Mouse (Mus musculus) brain, embryonic 14.5 days (tissue): ENCODE results near the gene Prdm16. TPM values are rescaled to one million over a fixed set of nuclear protein-coding genes. Genes with fewer than 3 reads are reported as not detected.

Source experiments
- DNase-seq: peaks from one replicate; pipeline ENCODE4 v3.0.0-alpha.2; 2011; ENCODE audit warnings: low read depth
- CTCF ChIP-seq: fragments of 200-500 bp; IDR thresholded peaks from 2 replicates; pipeline ENCODE4 v1.5.1; 2012; ENCODE audit warnings: inconsistent platforms, mild to moderate bottlenecking, moderate library complexity, borderline replicate concordance; ENCODE audit not compliant: insufficient read depth, insufficient read length; ENCODE audit errors: extremely low read depth
- POLR2A ChIP-seq: fragments of 200-500 bp; IDR thresholded peaks from 2 replicates; pipeline ENCODE4 v1.6.1; 2012; ENCODE audit warnings: mild to moderate bottlenecking, inconsistent platforms, borderline replicate concordance; ENCODE audit not compliant: poor library complexity, insufficient read depth, insufficient read length, severe bottlenecking; ENCODE audit errors: extremely low read depth
- polyA plus RNA-seq: library from polyadenylated mRNA; depleted of rRNA; stranded (reverse); fragments of >200 nt; gene quantifications from 2 replicates; pipeline ENCODE4 v1.2.3, GENCODE M21; 2012

Gene Prdm16
- polyA plus RNA-seq, 1 experiment = 10.8 TPM

- peak; percentile 22 for DNase-seq
These were observed 277.9 kb downstream of the Prdm16 start for GRCm38 (mm10) chr4:154358816-154359215.

GRCm38 (mm10) chr4:154358370-154358769 lies 278.3 kb downstream of the Prdm16 start:
- TF ChIP-seq POLR2A (no peak), CTCF (no peak)
- no peak for DNase-seq

More at GRCm38 (mm10) chr4:154358816-154359215, 277.9 kb downstream of the Prdm16 start:
- no peak for TF ChIP-seq CTCF
- no peak for TF ChIP-seq POLR2A

GRCm38 (mm10) chr4:154355408-154355807 lies 281.3 kb downstream of the Prdm16 start:
- no peak for DNase-seq
- peak; percentile 24; the same call in 1 of the 2 replicates for TF ChIP-seq CTCF
- TF ChIP-seq POLR2A = no peak

- DNase-seq = peak; percentile 55
- TF ChIP-seq POLR2A (no peak), CTCF (no peak)
These were observed 284.4 kb downstream of the Prdm16 start for GRCm38 (mm10) chr4:154352246-154352645.

- TF ChIP-seq POLR2A (no peak), CTCF (0 out of 2 replicates have a peak, but pooled peaks have one; percentile 2)
- no peak for DNase-seq
These were observed 288.4 kb downstream of the Prdm16 start for GRCm38 (mm10) chr4:154348197-154348786.

GRCm38 (mm10) chr4:154346731-154347522 lies 289.7 kb downstream of the Prdm16 start:
- TF ChIP-seq CTCF (no peak), POLR2A (no peak)
- peak; percentile 58 for DNase-seq

GRCm38 (mm10) chr4:154336650-154337049 lies 300.0 kb downstream of the Prdm16 start:
- DNase-seq = peak; percentile 51
- TF ChIP-seq POLR2A (no peak), CTCF (no peak)

GRCm38 (mm10) chr4:154335761-154336160 lies 300.9 kb downstream of the Prdm16 start, which contains the start of gene B230104I21Rik:
Gene B230104I21Rik, plus strand, starts transcription at chr4:154336127.
- DNase-seq = peak; percentile 85
- no peak for TF ChIP-seq POLR2A
- no peak for TF ChIP-seq CTCF

GRCm38 (mm10) chr4:154334699-154335402 lies 301.8 kb downstream of the Prdm16 start:
- no peak for TF ChIP-seq POLR2A
- no peak for TF ChIP-seq CTCF
- peak; percentile 76 for DNase-seq

- TF ChIP-seq CTCF = no peak
- TF ChIP-seq POLR2A = no peak
- DNase-seq = no peak
These were observed 303.4 kb downstream of the Prdm16 start for GRCm38 (mm10) chr4:154333300-154333699.

GRCm38 (mm10) chr4:154331271-154331670 lies 305.4 kb downstream of the Prdm16 start:
- DNase-seq = peak; percentile 44
- TF ChIP-seq CTCF (no peak), POLR2A (no peak)

- TF ChIP-seq POLR2A (no peak), CTCF (no peak)
- DNase-seq = no peak
These were observed 306.7 kb downstream of the Prdm16 start for GRCm38 (mm10) chr4:154330001-154330400.

- TF ChIP-seq POLR2A (no peak), CTCF (peak; percentile 89)
These were observed 307.8 kb downstream of the Prdm16 start for GRCm38 (mm10) chr4:154328836-154329235.

GRCm38 (mm10) chr4:154328431-154328830 lies 308.2 kb downstream of the Prdm16 start:
- no peak for DNase-seq
- no peak for TF ChIP-seq CTCF
- no peak for TF ChIP-seq POLR2A

More at GRCm38 (mm10) chr4:154328836-154329235, 307.8 kb downstream of the Prdm16 start:
- peak; percentile 87 for DNase-seq

GRCm38 (mm10) chr4:154325410-154325809 lies 311.3 kb downstream of the Prdm16 start:
- TF ChIP-seq POLR2A (no peak), CTCF (no peak)
- DNase-seq = no peak
